Mouse (Mus musculus): ENCODE measurements around the gene Pam. TPM values are rescaled to one million over a fixed set of nuclear protein-coding genes. Genes with fewer than 3 reads are reported as not detected.

Pam gene
- total RNA-seq, 2 experiments from 2014 or later = 85.6 to 88.1 TPM

DNA sequence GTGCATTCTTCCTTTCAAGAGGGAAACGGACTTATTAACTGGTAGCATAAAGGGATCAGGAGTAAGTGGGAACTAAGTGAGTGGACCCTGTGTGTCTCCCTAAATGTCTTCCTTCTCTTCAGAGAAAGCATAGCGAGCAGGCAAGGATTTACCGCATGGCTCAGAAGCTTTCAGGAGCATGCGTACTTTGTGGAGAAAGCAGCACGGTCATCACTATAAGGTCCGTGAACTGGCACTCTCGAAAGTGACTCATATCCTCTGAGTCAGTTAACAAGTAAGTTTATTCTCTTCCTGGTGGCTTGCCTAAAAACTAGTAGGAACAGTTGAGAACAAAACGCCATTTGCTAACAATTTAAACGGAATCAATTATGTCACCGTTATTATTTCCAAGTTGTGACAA, 184.6 kb downstream of the Pam start:
- DNase-seq = no peak

DNA sequence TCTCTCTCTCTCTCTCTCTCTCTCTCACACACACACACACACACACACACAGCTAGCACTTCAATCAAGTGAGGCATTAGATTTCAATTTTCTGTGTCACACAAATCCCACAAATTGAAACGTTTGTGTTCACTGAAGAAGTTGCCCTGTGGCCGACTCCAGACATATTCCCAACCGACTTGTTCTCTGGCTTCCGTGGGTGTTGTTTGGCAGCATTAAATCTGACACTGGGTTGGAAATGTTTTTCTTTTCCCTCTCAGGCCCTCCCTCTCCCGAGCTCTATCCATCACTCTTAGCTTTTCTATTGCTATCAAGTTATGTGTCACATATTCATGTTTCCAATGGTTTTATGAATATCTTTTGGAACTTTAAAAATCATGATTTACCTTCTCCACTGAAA, 185.9 kb downstream of the Pam start:
- no peak for DNase-seq

DNA sequence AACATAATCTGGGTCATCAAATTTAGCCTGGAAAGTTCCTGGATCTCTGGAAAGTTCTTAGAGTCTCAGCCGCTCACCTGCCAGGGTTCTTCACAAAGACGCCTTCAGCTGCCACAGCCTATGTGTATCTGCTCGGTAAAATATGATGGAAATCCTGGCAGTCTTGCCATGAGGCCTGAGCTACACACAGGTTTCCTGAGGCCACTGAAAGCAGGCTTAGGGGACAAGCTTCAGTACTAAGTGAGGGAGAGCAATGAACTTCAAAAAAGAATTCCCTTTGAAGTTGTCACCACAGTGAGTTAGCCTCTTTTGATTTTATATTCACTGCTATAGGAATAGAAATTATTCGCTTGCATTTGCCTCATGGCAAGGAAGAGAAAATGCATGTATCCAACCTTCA, 186.7 kb downstream of the Pam start:
- no peak for DNase-seq

DNA sequence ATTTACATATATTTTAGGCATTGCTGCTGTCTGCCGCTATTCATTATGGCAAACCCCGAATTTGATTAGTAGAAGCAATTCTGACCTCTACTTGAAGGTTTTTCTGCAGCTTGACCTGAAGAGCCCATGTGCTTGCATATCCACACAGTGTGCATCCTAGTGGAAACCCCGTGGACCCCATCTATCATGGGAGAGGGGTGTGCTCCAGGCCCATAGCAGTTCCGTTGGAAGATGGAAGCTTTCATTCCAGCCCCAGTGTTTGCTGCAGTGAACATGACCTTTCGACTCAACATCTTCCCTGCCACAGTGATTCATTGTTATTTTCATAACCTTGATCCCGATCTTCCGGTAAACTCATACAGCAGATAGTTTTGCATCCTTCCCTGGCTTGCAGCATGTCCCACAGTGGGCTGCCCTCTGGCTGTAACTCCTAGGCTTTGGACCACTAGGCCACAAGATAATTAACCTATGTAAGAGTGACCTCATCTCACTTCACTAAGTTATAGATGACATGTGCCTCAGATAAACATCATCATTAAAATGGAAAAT, 191.5 kb downstream of the Pam start:
- DNase-seq = no peak

DNA sequence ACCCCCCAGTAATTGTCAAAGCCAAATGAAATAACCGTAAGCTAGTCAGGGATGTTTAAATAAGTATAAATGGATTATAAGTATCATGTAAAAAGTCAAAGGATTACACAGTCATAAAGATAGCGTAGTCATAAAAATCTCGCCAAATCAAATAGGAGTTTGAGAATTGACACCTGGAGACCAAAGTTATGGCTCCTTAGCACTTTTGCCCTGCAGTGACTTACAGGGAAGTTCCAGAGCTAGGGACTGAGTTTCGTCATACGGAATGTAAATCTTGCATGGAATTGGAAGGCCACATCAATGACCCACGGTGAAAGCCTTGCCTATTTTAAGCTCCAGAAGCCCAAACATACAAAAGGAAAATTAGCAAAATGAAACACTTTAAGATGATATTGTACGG, 192.6 kb downstream of the Pam start:
- DNase-seq = no peak

DNA sequence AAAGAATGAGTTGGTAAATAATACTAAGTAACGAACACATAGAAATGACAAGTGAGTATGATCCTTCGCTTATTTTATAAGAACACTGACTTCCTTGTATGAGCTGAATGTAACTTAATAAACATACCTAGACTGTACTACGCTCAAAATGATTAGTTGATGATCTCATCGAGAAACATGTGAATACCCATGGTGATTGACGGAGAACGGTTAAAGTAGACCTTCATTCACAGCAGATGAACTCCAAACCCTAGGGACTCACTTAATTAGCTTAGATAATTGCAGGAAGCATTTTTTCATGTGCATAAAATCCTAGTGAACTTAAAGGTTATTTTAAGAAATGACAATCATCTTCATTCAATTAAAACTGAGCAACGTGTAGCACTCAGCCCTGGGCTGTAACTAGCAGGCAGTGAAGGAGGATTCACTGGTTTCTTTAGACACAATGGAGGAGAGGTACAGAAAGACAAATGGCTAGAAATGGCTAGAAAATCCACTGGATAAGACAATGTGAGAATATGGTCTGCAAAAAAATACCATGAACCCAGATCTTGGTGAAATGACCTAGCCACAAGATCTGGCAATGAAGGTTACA, 194.8 kb downstream of the Pam start:
- no peak for DNase-seq

DNA sequence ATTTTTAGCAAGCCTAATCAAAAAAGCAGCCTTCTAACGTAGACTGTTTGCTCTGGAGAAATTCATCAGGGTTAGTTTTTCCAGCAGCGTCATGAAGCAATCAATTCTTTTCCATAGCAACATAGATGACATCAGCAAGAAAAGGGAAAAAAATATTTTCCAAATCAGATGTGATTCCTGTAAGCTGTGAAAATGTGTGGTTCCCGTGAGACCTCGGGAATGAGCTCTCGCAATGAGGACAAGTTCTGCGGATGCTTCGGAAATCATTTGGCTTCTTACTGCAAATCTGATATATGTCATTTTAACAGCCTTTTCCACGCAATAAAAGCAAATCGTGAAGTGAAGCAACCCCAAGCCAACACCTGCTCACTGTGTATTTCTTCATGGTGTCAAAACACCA, 207.9 kb downstream of the Pam start:
- DNase-seq = no peak

DNA sequence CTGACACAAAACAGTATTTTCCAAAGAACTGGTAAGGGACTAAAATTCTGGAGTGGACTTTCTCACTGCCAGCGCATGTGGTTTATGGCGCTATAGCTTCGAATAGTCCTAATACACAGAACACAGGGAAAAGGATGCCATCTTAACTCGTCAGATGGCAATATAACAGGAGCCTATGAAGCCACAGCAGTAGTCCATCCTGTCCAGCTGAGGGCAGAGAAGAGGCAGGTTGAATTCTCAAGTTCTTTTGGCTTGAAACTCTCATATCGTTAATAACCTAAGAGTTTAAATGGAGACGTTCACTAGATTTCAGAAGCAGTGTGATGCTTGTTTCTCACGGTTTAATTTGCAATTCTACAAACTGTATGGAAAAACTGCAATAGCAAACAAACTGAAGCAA, 211.9 kb downstream of the Pam start:
- DNase-seq = no peak

DNA sequence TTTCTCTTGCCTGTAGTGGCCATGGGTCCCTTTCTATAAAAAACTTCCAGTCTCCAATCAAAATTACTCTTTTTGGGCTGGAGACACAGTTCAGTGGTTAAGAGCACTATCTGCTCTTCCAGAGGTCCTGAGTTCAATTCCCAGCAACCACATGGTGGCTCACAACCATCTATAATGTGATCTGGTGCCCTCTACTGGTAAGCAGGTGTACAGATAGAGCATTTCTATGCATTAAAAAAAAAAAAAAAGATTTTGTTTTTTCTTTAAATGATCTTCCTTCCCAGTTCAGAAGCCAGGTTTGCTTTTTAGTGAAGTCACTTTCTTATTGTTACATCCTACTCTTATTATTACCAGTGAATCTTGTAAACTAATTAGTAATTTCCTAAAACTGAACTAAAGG, 218.4 kb downstream of the Pam start:
- no peak for DNase-seq

DNA sequence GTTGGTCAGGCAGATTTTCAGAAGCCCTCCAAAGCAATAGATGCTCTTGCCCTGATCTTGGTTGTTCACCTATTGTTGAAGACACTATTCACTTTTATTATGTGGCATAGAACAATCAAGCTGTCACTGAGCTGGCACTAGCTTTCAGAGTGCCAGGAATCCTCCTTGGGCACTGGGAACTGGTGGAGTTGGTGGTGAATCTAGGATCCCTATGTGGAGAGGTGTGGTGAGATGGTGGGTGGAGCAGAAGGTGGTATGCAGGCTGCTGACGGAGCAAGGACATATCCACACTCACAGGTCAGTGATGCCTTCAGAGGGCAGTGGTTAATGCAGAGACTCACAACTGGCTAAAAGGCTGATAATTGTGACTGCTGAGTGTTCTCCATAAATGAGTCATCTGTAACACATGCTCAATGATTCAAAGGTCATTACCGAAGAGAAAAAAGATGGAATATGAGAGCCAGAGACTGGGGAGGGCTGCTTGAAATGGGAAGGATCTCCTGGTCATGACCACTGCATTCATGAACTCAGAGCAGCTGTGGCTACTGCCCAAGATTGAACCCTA, 221.9 kb downstream of the Pam start:
- no peak for DNase-seq

DNA sequence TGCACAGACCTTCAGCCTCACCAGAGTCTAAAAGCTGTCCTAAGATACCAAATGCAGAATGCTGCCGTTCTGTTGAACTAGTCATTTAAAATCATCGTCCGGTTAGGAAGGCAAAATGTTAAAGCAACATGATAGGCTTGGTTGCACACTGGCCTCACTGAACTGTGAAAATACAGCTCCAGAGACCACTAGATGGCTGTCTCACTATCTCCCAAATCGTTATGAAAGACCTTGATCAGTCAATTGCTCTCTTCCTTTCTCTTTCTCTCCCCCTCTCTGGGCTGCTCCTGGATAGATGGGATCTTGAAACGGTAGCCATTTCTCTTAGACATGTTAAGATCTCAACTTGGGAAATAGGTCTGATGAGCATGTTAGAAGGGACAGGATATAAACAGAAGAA, 223.0 kb downstream of the Pam start:
- DNase-seq = no peak

DNA sequence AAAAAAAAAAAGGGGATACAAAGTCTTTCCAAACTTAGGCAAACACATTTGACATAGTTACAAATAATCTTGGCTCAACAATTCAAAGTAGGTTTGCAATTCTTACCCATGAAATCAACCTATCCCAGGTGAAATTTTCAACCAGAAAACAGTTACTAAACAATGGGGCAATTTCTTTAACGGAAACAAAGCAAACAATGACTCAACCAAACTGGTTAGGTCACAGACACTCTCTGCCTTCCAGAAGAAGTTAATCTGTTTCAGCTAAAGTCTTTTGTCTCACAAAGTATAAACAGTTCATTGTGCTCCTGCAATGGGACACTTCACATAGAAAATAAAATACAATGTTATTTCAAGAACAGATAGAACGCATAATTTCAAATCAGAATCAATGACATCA, 223.4 kb downstream of the Pam start:
- no peak for DNase-seq

DNA sequence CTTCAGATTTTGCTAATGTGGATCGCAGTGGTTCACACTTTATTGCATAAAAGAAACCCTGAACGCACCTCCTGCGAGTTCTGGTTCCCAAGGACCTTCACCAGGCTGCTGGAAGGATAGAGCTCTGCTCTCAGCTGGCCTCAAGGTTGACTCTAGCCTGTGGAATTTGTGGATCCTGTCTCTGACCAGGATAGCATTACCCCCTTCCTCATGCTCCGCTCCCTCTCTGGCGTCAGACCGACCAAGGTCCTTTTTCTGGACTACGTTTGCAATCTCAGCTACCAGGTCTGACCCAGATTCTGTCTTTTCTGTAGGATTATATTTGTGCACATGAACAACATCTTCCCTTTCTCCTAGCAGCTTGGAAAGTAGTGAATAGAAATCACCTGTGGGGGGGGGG, 231.3 kb downstream of the Pam start:
- DNase-seq = no peak

DNA sequence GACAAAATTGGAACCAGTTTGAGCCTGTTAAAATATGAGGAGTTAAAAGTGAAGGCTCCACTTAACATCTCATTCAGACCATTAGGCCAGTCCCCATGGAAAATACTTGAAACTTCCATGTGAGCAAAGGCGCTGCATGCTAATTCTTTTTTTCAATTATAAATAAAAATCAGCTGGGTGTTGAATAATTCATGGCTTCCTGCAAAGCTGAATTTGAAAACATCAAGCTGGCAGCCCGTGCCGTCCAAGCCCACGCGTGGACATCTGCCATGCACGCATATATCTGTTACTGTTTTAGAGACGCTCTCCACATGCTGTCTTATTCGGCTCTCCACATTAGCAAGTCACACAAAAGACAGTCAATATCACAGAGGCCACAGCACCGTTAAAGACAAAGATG, 232.3 kb downstream of the Pam start:
- no peak for DNase-seq

DNA sequence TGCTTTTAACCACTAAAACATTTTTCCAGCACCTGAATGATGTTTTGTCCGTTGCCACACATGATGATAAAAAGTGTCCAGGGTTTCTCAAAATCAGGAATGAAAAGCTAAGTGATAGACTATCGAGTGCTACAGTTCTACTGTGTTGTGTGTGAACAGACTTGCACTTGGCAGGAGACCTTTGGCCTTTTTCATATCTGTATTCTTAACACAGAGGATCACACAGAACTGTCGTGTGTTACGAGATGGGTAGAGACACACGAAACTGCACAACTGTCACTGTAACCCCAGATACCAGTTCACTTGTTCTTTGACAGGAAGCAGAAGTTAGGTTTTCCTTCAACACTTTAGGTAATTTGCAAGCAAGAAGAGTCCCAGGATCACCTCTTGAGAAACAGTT, 232.7 kb downstream of the Pam start:
- no peak for DNase-seq

DNA sequence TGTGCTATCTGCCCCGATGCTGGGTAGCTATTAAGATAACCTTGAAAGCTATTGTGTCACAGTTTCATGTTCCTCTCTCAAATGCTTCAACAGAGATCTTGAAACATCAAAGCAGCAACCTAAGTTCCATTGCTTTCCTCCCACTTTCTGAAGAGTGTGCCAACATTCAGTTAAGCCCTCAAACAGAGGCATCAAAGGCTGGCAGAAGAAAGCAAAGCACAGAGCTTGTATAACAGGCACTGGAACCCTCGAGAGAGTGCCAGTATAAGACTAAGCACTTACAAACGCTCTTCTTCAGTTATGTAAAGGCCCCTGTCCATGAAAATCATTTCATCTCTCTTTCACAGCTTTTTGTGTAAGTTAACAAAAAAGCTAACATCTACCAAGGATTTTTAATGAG, 241.2 kb downstream of the Pam start:
- no peak for DNase-seq

DNA sequence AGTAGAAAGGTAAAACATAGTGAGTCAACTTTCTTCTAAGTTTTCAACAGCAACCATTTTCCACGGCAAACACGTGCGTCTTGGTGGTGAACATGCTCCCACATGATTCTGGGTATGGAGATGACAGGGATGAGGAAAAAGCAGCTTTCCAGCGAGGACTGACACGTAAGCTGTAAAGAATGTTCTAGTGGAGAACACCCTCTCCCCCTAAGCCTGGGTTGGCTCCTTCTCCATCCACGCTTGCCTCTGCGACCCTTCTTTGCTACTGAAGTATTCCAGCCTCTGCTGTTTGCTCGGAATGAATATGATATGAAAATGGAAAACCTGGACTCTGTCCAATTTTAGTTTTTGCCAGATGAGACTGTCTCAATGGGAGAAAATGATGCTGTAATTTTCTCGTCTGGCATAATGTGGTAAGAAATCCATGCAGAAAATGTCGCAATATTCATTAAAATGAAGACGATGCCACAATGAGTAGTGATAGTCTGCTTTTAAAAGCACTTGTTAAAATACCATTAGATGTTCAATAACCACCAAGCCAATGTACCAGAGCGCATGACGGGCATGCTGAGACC, 243.8 kb downstream of the Pam start:
- no peak for DNase-seq

DNA sequence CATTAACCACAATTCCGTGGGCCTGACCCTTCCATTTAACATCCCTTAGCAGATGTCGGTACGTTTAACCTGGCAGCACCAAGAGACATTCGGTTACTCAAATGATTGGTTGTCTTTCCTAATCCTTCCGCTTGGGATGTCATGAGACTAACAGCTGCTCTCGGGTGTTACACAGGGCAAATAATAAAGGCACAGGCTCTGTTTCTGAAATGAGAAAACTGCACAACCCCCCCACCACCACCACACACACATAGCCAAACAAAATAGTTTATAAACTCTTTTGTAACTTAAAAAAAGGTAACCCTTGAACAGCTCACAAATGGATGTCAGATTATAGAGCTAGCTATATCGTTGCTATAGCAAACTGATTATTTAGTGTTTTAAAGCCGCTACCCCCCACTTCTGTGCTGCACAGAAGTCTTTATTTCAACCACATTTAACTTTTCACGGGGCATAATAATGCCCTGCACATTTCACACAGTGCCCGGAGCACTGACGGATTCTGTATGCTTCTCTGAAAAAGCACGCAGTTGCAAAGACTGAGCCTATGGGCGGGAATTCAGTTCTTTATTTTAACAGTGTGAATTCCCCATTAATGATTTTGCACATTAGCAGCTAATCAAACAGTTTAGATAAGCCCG, 246.7 kb downstream of the Pam start:
- DNase-seq = no peak

DNA sequence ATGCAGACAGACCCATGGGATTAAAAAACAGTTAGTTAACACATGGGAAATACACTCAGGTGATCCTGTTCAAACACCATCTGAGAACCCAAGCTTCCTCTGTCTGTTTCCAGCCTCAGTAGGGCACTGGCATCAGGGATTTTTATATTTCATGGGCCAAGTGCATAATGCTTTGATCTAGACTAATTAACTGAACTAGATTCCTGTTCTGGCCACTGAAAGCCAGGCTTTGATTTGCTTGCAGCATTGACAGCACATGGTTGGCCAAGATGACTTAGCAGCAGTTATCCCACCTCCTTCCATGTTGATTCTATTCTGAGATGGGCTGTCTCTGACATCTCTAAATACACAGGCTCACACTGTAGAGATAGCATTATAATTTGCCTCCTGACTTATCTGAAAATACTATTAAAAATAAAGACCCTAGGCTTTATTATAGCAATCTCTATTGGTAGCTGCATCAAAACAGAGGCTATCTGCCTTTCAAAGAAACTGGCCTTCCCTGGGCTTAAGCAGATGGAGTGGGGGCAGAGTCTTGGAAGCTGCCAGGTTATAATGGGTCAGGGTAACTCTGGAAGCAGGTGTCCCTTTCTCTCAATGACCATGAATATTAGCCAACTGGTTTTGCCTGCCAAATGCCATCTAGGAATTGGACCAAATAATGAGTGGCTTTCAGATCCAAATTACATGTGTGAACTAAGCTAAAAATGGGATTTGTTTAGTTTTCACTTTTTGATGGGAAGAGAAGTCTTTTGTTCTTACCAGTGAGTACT, 252.0 kb downstream of the Pam start:
- DNase-seq = no peak

DNA sequence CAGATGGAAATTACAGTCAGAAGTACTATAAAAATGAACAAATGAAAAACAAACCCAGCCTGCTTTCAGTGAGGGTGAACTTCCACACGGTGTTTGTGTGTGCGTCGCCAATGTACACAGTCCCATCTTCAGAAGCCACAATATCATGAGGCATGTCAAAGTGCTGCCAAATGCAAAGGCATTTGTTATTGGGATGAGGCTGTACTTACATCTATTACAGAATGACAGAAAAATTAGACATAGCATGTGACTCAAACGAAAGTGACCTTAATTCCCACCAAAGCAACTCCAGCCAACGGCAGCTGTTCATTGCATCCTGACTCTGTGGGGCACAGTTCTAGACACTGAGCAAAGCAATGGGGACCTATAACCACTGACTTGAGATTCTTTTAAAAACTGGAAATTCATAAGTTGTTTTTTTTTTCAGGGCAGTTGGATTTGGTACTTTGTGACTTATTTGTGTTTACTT, 261.1 kb downstream of the Pam start:
- no peak for DNase-seq

DNA sequence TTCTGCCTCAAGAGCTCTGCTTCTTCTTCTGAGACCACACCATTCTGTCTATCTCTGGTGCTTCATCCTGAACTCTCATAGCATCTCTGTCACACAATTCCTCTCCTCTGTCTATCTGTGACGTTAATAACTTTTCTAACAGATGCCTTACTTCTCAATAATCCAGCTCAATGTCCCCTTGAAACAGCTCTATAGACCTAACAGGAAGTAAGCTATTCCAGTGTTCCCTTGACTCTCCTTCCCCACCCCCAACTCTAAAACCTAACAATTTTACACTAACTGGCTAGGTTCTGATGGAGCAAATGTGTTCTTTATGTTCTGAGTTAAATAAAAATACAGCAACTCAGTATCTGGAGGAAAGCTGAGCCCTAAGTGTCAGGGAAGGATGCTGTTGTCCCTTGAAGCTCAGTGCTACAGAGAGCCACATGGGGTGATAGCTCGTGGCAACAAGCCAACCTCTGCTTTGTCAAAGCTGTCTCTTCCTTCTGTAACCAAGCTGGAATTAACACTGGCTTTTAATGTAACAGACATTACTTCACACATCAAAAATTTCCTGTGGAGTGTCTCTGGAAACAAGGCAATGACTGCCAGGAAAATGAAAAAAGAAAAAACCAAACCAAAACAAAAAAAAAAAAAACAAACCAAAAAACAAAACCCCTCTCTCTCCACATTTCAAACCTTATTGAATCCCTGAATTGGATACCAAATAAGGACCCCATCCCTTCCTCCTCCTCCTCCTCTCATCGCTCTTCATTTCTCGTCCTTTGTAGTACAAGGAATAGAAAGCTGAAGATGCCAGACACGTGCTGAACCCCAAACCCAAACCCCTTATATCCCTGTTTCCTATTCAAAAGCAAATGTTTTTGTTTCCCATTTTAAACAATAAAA, 261.7 kb downstream of the Pam start:
- DNase-seq = peak; percentile 41

DNA sequence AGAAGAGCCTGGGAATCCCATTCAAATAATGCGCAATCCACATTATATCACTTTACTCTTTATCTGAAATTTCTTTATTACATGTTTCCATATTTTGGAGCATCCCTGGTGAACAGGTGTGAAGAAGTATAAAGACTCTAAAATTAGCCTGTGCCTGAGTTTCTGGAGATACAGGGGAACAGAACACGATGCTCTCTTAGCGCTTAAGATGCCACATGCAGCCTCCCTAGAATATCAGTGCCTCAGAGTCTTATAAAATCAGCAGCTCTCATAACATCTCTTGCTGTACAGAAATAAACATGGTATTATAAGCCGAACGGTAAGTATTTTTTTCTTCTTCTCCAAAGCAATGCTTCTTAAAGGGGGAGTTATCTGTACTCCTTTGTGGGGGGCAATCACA, 267.4 kb downstream of the Pam start:
- no peak for DNase-seq

All from gastrocnemius, postnatal 10 days (tissue).